Mouse (Mus musculus) limb, embryonic 15.5 days (tissue): ENCODE measurements at regions not wholly inside any gene's neighbourhood (a gene's known extent, or its start where the extent isn't known, plus 50 kb on each side); places are given as distances from the start of the nearest gene placed in this dataset.

Experiments
- ATAC-seq: fragments of 200-750 bp; cut with Nextera tagmentation; 2 replicates; pipeline ENCODE4 v1.8.0; 2017; ENCODE audit warnings: low read depth, moderate TSS enrichment; ENCODE audit not compliant: insufficient number of reproducible peaks, low FRiP score, low TSS enrichment
- H3K27ac ChIP-seq: fragments of 300-500 bp; sonication (generic); 2 replicates; pipeline ENCODE4 v1.5.1; 2015; ENCODE audit warnings: moderate library complexity, mild to moderate bottlenecking, inconsistent platforms
- H3K27me3 ChIP-seq: fragments of 300-500 bp; sonication (generic); 2 replicates; pipeline ENCODE4 v1.6.1; 2015; ENCODE audit warnings: inconsistent platforms
- H3K36me3 ChIP-seq: fragments of 300-500 bp; sonication (generic); 2 replicates; pipeline ENCODE4 v1.6.1; 2015; ENCODE audit warnings: inconsistent platforms
- H3K4me1 ChIP-seq: fragments of 300-500 bp; sonication (generic); 2 replicates; pipeline ENCODE4 v1.6.1; 2015; ENCODE audit warnings: inconsistent platforms
- H3K4me2 ChIP-seq: fragments of 300-500 bp; sonication (generic); 2 replicates; pipeline ENCODE4 v1.6.1; 2015; ENCODE audit warnings: mild to moderate bottlenecking, inconsistent platforms
- H3K4me3 ChIP-seq: fragments of 300-500 bp; sonication (generic); 2 replicates; pipeline ENCODE4 v1.5.1; 2015; ENCODE audit warnings: mild to moderate bottlenecking, inconsistent platforms
- H3K9ac ChIP-seq: fragments of 300-500 bp; sonication (generic); 2 replicates; pipeline ENCODE4 v1.6.1; 2015; ENCODE audit warnings: inconsistent platforms
- H3K9me3 ChIP-seq: fragments of 300-500 bp; sonication (generic); 2 replicates; pipeline ENCODE4 v1.6.1; 2016; ENCODE audit warnings: inconsistent platforms
- WGBS: fragments of 180-500 bp; shearing (Covaris S2); methylation state at CpG from one replicate; pipeline ENCODE4 v1.1.7; 2015; 5-methylcytosine and 5-hydroxymethylcytosine counted together

DNA sequence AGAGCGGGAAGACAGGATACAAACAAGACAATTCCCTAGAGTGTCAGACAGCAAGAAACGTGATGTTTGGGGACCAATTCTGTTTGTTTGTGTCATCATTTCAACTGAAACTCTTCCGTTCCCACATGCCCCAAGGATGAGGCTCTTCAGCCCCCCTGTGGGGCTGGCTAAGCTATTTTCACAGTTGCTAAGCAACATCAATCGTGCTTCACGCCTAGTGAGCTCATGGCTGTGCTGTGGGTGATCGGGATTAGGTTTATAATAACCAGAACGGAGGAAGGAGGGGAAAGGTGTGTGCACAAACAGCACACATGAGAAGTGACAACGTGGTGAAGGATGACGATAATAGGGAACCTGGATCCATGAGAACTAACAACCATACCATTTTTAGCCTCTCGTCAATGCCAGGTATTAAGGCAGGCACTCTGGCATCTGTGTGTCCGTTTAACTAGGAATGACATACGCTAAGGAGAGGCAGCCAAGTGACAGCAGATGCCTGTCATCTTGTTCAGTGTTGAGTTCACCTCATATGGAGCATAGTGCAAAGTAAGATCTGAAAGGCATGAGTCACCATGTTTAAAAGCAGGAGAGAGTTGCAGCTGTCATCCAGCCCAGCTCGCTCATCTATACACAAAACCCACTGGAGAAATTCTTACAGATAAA is 222.6 kb downstream of the Snx19 start:
- 78% methylated on average over 13 of the region's 13 CpGs for WGBS
- H3K9me3 ChIP-seq: no peaks in the 10 kb centered on the region; the same call in 1 of the 2 replicates
- H3K9ac ChIP-seq: no peak overlapping the region
- no peak for ATAC-seq
- no peak overlapping the region for H3K4me2 ChIP-seq
- H3K27ac ChIP-seq: no peak overlapping the region
- H3K4me1 ChIP-seq: no peaks in the 10 kb centered on the region
- H3K4me3 ChIP-seq: no peak overlapping the region
- H3K27me3 ChIP-seq: no peaks in the 10 kb centered on the region
- no peaks in the 10 kb centered on the region for H3K36me3 ChIP-seq

DNA sequence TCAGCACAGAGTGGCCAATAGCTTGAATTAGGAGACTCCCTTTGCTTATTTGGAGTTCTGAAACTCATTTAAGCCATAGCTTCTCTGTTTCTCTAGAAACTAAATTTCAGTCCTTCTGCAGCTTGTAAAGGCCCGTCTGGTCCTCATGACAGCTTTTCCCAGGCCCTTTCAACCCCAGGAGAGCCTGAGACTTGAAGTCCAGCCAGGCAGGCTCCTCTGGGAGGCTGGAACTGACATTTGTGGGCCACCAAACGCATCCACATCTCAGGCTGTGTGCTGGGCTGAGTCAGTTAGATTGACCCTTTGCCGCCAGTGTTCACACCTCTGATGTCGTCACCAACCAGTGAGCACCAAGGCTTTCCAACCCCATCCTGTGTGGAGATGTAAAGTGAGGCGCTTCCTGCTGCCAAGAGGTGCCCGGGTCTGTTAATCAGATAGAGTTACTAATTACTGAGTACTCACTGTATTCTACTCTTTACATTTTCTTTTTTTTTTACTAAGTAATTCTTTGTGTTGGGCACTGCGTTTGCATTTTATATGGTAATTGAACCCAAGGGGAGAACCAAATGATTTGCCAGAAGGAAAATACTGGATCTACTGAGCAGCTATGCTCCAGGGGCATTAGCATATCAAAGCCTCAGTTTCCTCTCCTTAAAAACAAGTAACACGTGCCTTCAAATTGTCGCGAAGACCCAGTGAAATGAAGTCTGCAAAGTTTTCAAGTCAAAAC is 207.0 kb downstream of the Snx19 start:
- Histone ChIP-seq H3K4me1 (peaks cover 29% of the 10 kb centered on the region), H3K27me3 (no peaks in the 10 kb centered on the region), H3K27ac (peak overlapping the region; percentile 82), H3K4me3 (no peak overlapping the region), H3K36me3 (no peaks in the 10 kb centered on the region), H3K9ac (no peak overlapping the region), H3K4me2 (no peak overlapping the region), H3K9me3 (no peaks in the 10 kb centered on the region)
- ATAC-seq: no peak; the same call in 1 of the 2 replicates
- 39% methylated on average over 10 of the region's 10 CpGs for WGBS

DNA sequence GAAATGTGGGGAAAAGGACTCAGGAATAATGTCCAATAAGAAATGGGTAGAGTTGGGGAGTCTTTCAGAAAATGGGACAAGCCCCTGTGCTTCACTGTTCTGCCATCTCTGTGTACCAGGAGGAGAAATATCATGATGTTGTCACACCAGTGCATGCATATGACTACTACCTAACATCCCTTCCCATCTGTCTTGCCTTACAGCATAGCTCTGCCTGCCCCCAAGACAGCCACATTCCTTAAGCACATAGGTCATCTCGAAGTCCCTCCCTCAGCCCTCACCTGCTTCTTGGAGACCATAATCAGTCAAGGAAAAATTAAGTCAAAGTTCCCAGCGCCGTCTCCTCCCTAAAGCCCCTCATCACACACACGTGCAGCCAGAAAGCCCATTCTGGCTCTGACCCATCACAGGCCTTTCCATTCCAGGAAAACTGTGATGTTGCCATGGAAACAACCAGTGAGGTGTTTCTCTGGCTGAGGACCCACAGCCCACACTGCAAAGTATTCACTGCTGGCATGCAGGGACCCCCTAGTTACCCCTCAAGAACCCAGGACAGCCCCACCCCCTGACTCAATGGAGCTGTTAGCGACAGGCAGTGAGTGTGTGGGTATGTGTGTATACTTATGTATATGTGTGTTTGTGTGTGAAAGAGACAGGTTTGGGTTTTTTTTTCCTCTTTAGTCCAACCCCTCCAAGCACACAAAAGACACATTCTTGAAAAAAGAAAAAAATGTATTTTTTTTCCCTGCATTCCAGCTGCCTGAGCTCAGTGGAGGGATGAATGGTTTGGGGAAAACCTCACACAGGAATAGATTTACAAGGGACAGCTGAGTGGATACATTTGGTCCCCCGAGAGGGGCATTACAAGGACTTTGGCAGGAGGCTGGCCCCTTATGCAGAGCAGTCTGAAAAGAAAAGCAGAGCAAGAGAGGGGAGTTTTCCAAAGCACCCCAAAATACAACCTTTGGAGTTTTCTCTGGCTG is 205.5 kb downstream of the Snx19 start:
- no peaks in the 10 kb centered on the region for H3K27me3 ChIP-seq
- H3K36me3 ChIP-seq: no peaks in the 10 kb centered on the region
- peaks cover 29% of the 10 kb centered on the region for H3K4me1 ChIP-seq
- H3K4me2 ChIP-seq: no peak overlapping the region
- WGBS: 22% methylated on average over 6 of the region's 6 CpGs
- no peak overlapping the region for H3K9ac ChIP-seq
- no peak overlapping the region for H3K4me3 ChIP-seq
- ATAC-seq: peak; percentile 71
- no peaks in the 10 kb centered on the region for H3K9me3 ChIP-seq
- H3K27ac ChIP-seq: peak overlapping the region; percentile 82

DNA sequence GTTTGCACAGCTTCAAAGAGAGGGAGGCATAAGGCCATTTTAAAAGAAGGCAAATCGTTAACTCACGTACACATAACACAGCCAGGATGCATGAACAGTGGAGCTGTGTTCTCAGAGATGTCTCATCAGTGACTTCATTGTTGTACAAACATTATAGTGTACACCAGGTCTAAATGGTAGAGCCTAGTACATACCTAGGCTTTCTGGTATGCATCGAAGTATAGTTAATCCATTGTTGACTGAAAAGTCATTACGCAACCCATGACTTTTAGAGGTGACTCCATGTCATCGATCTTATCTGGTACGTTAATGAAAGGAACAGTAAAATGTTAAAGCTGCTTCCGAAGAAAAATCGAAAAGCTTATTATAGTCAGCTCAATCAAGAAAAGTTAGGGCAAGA is 198.7 kb downstream of the Snx19 start:
- no peak overlapping the region for H3K4me2 ChIP-seq
- H3K27ac ChIP-seq: peak overlapping the region; percentile 76
- no peak overlapping the region for H3K4me3 ChIP-seq
- WGBS: 85% methylated on average over 8 of the region's 8 CpGs
- H3K27me3 ChIP-seq: no peaks in the 10 kb centered on the region
- H3K9ac ChIP-seq: no peak overlapping the region
- H3K9me3 ChIP-seq: no peaks in the 10 kb centered on the region
- H3K36me3 ChIP-seq: no peaks in the 10 kb centered on the region
- ATAC-seq: no peak
- H3K4me1 ChIP-seq: peaks cover 12% of the 10 kb centered on the region

DNA sequence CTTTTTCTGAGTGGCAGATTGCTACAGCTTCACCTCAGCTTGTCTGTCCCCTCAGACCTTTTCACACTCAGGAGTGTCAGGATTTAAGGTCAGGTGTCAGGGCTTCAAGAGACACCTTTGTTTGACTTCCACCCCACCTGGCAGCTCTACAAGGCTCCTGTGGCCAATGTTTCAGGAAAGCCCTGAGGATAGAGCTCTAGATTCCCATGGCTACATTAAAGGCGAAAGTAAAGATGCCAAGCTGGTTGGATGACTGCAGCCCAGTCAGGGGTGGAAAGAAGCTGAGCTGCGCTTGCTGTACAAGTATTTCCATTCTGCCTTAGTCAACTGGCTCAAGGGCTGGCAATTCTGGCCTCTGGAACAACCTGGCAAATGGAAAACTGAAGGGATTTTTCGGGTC is 198.2 kb downstream of the Snx19 start:
- Histone ChIP-seq H3K36me3 (no peaks in the 10 kb centered on the region), H3K4me3 (no peak overlapping the region), H3K27me3 (no peaks in the 10 kb centered on the region), H3K9me3 (no peaks in the 10 kb centered on the region), H3K27ac (peak overlapping the region; percentile 76), H3K4me1 (peaks cover 12% of the 10 kb centered on the region), H3K4me2 (no peak overlapping the region), H3K9ac (no peak overlapping the region)
- WGBS: 51% methylated on average over 3 of the region's 3 CpGs
- 0 out of 2 replicates have a peak, but pooled peaks have one; percentile 32 for ATAC-seq

DNA sequence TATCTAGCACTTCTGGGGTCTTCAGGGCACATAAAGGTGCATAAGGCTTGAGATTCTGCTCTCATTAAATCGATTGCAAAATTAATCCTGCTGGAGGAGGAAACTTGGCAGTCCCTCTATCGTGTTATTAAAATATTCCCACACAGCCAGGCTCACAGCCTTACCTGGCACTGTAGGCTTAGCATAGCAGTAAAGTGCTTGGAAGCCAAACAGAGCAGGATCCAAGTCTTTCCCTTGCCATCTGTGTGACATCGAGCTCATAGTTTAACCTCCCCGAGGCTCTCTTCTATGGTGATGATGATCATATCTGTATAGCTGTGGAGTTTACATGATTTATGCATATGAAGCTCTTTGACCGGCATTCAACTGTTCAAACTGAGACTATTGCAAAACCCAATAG is 197.6 kb downstream of the Snx19 start:
- Histone ChIP-seq H3K9me3 (no peaks in the 10 kb centered on the region), H3K27ac (peak overlapping the region; percentile 76), H3K4me1 (peaks cover 11% of the 10 kb centered on the region), H3K4me2 (no peak overlapping the region), H3K36me3 (no peaks in the 10 kb centered on the region), H3K27me3 (no peaks in the 10 kb centered on the region), H3K9ac (no peak overlapping the region), H3K4me3 (no peak overlapping the region)
- WGBS: 54% methylated on average over 5 of the region's 5 CpGs
- ATAC-seq: peak; percentile 48; the same call in 1 of the 2 replicates

DNA sequence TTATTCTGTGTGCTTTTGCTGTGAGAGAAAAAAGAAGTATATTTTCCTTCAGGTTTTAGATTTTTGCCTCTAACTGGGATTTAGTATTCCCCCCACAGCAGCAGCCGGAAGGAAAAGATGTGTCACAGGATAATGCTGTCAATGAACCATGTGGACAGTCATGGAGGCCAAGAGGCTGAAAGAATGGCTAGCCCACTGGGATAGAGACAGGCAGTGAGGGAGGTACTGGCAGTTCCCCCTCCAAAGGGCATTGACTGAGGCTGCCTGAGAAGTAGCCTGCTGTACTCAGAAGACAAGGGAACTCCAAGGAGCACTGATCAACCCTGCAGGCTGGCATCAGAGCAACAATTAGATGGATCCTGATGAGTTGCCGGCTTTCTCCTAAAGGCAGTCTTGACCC is 192.4 kb downstream of the Snx19 start:
- Histone ChIP-seq H3K27ac (no peak overlapping the region), H3K9me3 (no peaks in the 10 kb centered on the region), H3K27me3 (no peaks in the 10 kb centered on the region), H3K4me1 (no peaks in the 10 kb centered on the region), H3K4me2 (no peak overlapping the region), H3K9ac (no peak overlapping the region), H3K36me3 (no peaks in the 10 kb centered on the region), H3K4me3 (no peak overlapping the region)
- WGBS: 88% methylated on average over 2 of the region's 2 CpGs
- no peak for ATAC-seq

DNA sequence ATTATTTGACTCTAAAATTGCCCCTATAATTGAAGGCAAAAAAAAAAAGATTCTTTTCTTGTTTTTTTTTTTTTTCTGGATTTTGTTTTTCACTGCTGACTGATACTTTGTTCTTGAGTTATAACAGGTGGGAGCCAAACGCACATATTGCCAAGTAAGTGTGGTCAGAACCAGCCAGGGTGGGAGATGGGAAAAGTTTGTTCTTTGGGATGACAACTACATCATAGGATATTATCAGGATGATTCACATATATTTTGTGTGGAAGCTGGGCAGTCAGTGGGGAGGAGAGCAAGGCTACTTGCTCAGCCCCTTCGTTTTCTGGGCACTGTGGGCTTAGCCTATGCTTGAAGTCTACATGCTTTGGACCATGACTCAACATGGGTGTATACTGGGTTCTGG is 191.3 kb downstream of the Snx19 start:
- Histone ChIP-seq H3K9me3 (no peaks in the 10 kb centered on the region), H3K4me2 (no peak overlapping the region), H3K36me3 (no peaks in the 10 kb centered on the region), H3K4me1 (no peaks in the 10 kb centered on the region), H3K27me3 (no peaks in the 10 kb centered on the region), H3K27ac (no peak overlapping the region), H3K4me3 (no peak overlapping the region), H3K9ac (no peak overlapping the region)
- no peak for ATAC-seq
- 76% methylated on average over 2 of the region's 2 CpGs for WGBS

DNA sequence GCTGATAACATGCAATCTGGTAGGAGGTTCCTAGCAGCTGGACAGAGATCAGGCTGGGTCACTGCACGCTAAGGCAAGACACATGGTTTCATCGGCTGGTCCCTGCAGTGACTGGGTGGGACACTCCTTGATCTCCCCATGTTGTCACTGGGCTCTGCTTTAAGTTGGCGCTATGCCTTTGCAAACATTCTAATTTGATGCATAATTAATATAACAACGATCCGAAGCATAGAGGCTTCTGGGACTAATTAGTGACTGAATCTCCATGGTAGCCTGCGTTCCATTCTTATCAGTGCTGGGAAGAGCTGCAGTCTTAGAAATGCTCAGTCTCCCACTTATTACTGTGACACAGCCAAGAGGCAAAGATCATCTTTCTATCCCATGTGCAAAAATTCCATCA is 186.8 kb downstream of the Snx19 start:
- no peak overlapping the region for H3K27ac ChIP-seq

DNA sequence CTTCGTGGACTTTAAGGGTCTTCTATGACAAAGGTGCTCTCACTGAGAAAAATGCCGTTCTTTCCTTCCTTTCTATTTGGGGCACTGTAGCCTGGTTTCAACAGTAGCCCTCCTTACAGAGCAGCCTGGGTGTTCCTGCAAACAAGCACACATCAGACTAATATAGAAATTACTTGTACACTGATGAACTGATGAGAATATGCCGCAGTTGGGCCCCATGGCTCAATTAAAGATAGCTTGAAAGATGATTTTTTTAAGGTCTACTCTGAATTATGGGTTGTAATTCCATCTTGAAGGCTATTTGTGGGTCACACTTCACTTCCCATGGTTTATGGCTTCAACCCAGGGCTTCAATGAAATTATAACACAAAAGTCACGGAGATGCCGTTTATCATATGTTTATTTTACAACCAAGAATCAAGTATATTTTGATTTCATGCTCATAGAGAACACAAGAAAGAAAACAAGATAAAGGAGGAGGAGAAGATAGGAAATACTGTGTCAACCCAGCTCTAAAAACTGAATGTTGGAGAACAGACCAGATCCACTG is 186.2 kb downstream of the Snx19 start:
- WGBS: 80% methylated on average over 5 of the region's 5 CpGs
- Histone ChIP-seq H3K9ac (no peak overlapping the region), H3K4me1 (0 out of 2 replicates have a peak, but pooled peaks cover 2% of the 10 kb centered on the region), H3K4me3 (no peak overlapping the region), H3K27ac (no peak overlapping the region), H3K9me3 (no peaks in the 10 kb centered on the region), H3K4me2 (no peak overlapping the region), H3K36me3 (no peaks in the 10 kb centered on the region), H3K27me3 (no peaks in the 10 kb centered on the region)
- no peak for ATAC-seq

More for the DNA sequence above, 186.8 kb downstream of the Snx19 start:
- Histone ChIP-seq H3K9ac (no peak overlapping the region), H3K9me3 (no peaks in the 10 kb centered on the region), H3K36me3 (no peaks in the 10 kb centered on the region), H3K4me1 (0 out of 2 replicates have a peak, but pooled peaks cover 2% of the 10 kb centered on the region), H3K4me2 (no peak overlapping the region), H3K27me3 (no peaks in the 10 kb centered on the region), H3K4me3 (no peak overlapping the region)
- ATAC-seq: no peak
- WGBS: 53% methylated on average over 6 of the region's 6 CpGs

DNA sequence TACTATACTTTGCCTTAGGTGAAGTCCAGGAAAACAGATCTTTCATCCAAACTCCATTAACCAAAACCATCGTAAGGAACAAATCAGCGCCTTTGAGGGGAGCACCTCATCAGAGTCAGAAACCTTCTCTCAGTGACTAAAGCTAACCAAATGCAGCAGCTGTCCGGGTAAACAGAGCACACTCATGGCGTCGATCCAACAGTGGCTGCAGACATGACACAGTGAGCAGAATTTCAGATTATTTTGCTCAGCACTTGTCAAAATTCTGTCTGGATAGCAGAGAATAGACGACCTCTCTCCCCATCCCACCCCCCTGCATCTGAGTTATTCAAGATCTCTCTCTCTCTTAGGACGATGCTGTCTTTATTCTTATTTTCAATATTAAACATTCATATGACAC is 183.4 kb downstream of the Snx19 start:
- no peak overlapping the region for H3K4me3 ChIP-seq
- ATAC-seq: no peak
- 0 out of 2 replicates have a peak, but pooled peaks cover 2% of the 10 kb centered on the region for H3K4me1 ChIP-seq
- no peak overlapping the region for H3K27ac ChIP-seq
- no peak overlapping the region for H3K4me2 ChIP-seq
- 67% methylated on average over 7 of the region's 7 CpGs for WGBS
- H3K9me3 ChIP-seq: no peaks in the 10 kb centered on the region
- no peaks in the 10 kb centered on the region for H3K27me3 ChIP-seq
- no peak overlapping the region for H3K9ac ChIP-seq
- H3K36me3 ChIP-seq: no peaks in the 10 kb centered on the region
